Mouse (Mus musculus) kidney, embryonic 16.5 days (tissue): ENCODE measurements around the gene Ttc30a2. TPM values are rescaled to one million over a fixed set of nuclear protein-coding genes. Genes with fewer than 3 reads are reported as not detected.

Source experiments
- ATAC-seq: fragments of 200-750 bp; cut with Nextera tagmentation; 2 replicates; pipeline ENCODE4 v1.8.0; 2017; ENCODE audit warnings: moderate TSS enrichment; ENCODE audit not compliant: low FRiP score, low TSS enrichment
- H3K27ac ChIP-seq: fragments of 300-500 bp; sonication (generic); 2 replicates; pipeline ENCODE4 v1.5.1; 2014; ENCODE audit warnings: low read length
- H3K27me3 ChIP-seq: fragments of 300-500 bp; sonication (generic); 2 replicates; pipeline ENCODE4 v1.6.1; 2014; ENCODE audit warnings: low read length, control low read depth, mixed read lengths; ENCODE audit not compliant: insufficient read depth
- H3K36me3 ChIP-seq: fragments of 300-500 bp; sonication (generic); 2 replicates; pipeline ENCODE4 v1.6.1; 2014; ENCODE audit warnings: low read length, control low read depth, mixed read lengths; ENCODE audit not compliant: insufficient read depth
- H3K4me1 ChIP-seq: fragments of 300-500 bp; sonication (generic); 2 replicates; pipeline ENCODE4 v1.6.1; 2014; ENCODE audit warnings: low read length, control low read depth, mixed read lengths; ENCODE audit not compliant: insufficient read depth
- H3K4me2 ChIP-seq: fragments of 300-500 bp; sonication (generic); replicated peaks from 2 replicates; pipeline ENCODE4 v1.6.1; 2014; ENCODE audit warnings: low read depth, low read length
- H3K4me3 ChIP-seq: fragments of 300-500 bp; sonication (generic); 2 replicates; pipeline ENCODE4 v1.5.1; 2014; ENCODE audit warnings: mild to moderate bottlenecking, low read length
- H3K9ac ChIP-seq: fragments of 300-500 bp; sonication (generic); replicated peaks from 2 replicates; pipeline ENCODE4 v1.6.1; 2014; ENCODE audit warnings: low read length
- H3K9me3 ChIP-seq: fragments of 300-500 bp; sonication (generic); 2 replicates; pipeline ENCODE4 v1.6.1; 2016; ENCODE audit warnings: low read length, control low read depth
- WGBS: fragments of 180-500 bp; shearing (Covaris S2); extraction: QIAGEN DNeasy Blood & Tissue Kit; methylation state at CpG from one replicate; pipeline ENCODE4 v1.1.7; 2014; 5-methylcytosine and 5-hydroxymethylcytosine counted together
- polyA plus RNA-seq: library from polyadenylated mRNA; unstranded; fragments of >200 nt; fragmentation: Nextera tagmentation; extraction: Ambion mirVana; gene quantifications from 2 replicates; pipeline ENCODE4 v1.2.1, GENCODE M21; 2015

The Ttc30a2 gene
- polyA plus RNA-seq, 1 experiment from 2014 or later: 0.64 TPM

DNA sequence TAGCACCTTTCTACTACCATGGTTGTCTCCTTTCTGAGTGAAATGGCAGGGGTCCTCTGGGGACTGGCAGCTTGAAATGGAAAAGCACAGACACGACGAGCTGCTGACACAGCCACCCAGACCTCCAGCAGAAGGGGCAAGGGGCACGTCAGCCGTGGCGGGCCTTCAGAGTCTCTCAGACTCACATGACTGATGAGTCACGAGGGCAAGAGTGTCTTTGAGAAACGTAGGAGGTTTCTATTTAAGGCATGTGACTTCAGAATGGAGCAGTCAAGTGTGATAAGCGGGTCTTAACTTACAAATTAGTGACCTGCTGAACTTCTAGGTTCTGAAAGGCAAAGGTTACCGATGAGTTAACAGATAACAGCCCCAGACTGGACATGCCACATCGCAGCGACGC, 19.8 kb upstream of the Ttc30a2 start:
- H3K4me1 ChIP-seq: peaks cover 23% of the 10 kb centered on the region
- no peaks in the 10 kb centered on the region for H3K27me3 ChIP-seq
- no peak overlapping the region for H3K4me2 ChIP-seq
- no peaks in the 10 kb centered on the region for H3K36me3 ChIP-seq
- ATAC-seq: 0 out of 2 replicates have a peak, but pooled peaks have one; percentile 21
- no peaks in the 10 kb centered on the region for H3K9me3 ChIP-seq
- no peak overlapping the region for H3K9ac ChIP-seq
- 0 out of 2 replicates have a peak overlapping the region, but pooled peaks have one; percentile 1 for H3K27ac ChIP-seq
- H3K4me3 ChIP-seq: no peak overlapping the region
- 27% methylated on average over 12 of the region's 12 CpGs for WGBS

GRCm38 (mm10) chr2:75994841-75995240, 16.9 kb upstream of the Ttc30a2 start:
- no peak for ATAC-seq
- H3K4me1 ChIP-seq: peaks cover 30% of the 10 kb centered on the region
- no peaks in the 10 kb centered on the region for H3K27me3 ChIP-seq
- H3K27ac ChIP-seq: no peak overlapping the region
- 96% methylated on average over 11 of the region's 11 CpGs for WGBS
- H3K9me3 ChIP-seq: no peaks in the 10 kb centered on the region
- no peak overlapping the region for H3K4me2 ChIP-seq
- H3K9ac ChIP-seq: no peak overlapping the region
- no peaks in the 10 kb centered on the region for H3K36me3 ChIP-seq
- H3K4me3 ChIP-seq: no peak overlapping the region

DNA sequence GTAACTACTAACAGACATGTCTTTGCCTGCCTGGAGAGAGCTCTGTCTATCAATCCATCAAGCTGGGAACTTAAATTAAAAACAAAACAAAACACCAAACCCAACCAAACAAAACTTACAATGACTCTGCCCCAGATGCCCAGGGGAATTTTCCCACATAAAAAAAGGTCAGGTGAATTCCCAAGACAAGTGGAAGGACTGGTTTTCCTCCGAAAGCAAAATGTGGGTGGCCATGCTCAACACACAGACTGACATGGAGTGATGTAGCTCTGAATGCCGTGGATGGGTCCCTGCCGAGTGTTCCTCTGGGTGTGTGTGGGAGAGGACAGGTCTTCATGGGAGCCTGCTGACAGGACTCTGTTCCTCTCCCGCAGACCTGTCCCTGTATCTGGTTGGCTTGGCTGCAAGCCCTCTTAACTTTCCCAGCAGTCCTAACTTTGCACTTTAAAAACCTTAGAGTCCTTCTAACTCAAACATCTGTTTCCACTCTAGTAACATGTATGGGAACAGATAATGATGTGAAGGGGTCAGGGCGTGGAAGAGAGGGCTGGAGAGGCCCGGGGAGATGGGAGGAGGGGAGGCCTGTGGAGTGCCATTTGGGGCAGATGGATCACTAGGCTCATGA, 13.7 kb upstream of the Ttc30a2 start:
- H3K4me3 ChIP-seq: no peak overlapping the region
- peaks cover 30% of the 10 kb centered on the region for H3K4me1 ChIP-seq
- no peak overlapping the region for H3K27ac ChIP-seq
- H3K27me3 ChIP-seq: no peaks in the 10 kb centered on the region
- ATAC-seq: no peak
- no peaks in the 10 kb centered on the region for H3K9me3 ChIP-seq
- H3K4me2 ChIP-seq: no peak overlapping the region
- WGBS: 37% methylated on average over 6 of the region's 6 CpGs
- no peaks in the 10 kb centered on the region for H3K36me3 ChIP-seq
- no peak overlapping the region for H3K9ac ChIP-seq

GRCm38 (mm10) chr2:75990885-75991539, 13.0 kb upstream of the Ttc30a2 start:
- H3K27ac ChIP-seq: no peak overlapping the region
- H3K4me2 ChIP-seq: no peak overlapping the region
- H3K36me3 ChIP-seq: no peaks in the 10 kb centered on the region
- H3K27me3 ChIP-seq: no peaks in the 10 kb centered on the region
- no peak overlapping the region for H3K9ac ChIP-seq
- ATAC-seq: no peak
- no peak overlapping the region for H3K4me3 ChIP-seq
- H3K4me1 ChIP-seq: peaks cover 30% of the 10 kb centered on the region
- WGBS: 61% methylated on average over 13 of the region's 13 CpGs
- H3K9me3 ChIP-seq: no peaks in the 10 kb centered on the region

- H3K4me2 ChIP-seq: no peak overlapping the region
- WGBS: 58% methylated on average over 4 of the region's 4 CpGs
- H3K4me1 ChIP-seq: peaks cover 33% of the 10 kb centered on the region
- ATAC-seq: no peak
- no peaks in the 10 kb centered on the region for H3K36me3 ChIP-seq
- no peak overlapping the region for H3K9ac ChIP-seq
- H3K27ac ChIP-seq: no peak overlapping the region
- no peaks in the 10 kb centered on the region for H3K27me3 ChIP-seq
- no peaks in the 10 kb centered on the region for H3K9me3 ChIP-seq
- H3K4me3 ChIP-seq: no peak overlapping the region
Measured at GRCm38 (mm10) chr2:75989694-75990093, 11.7 kb upstream of the Ttc30a2 start.

- 26% methylated on average over 7 of the region's 7 CpGs for WGBS
- Histone ChIP-seq H3K4me2 (peak overlapping the region; percentile 16; the same call in 1 of the 2 replicates), H3K9ac (no peak overlapping the region), H3K4me3 (no peak overlapping the region), H3K36me3 (no peaks in the 10 kb centered on the region), H3K27me3 (no peaks in the 10 kb centered on the region), H3K4me1 (peaks cover 33% of the 10 kb centered on the region), H3K27ac (no peak overlapping the region), H3K9me3 (no peaks in the 10 kb centered on the region)
- no peak for ATAC-seq
Measured at GRCm38 (mm10) chr2:75988779-75989363, 10.9 kb upstream of the Ttc30a2 start.

GRCm38 (mm10) chr2:75988378-75988777, 10.4 kb upstream of the Ttc30a2 start:
- Histone ChIP-seq H3K4me1 (peaks cover 33% of the 10 kb centered on the region), H3K9me3 (no peaks in the 10 kb centered on the region), H3K4me2 (peak overlapping the region; percentile 16; the same call in 1 of the 2 replicates), H3K36me3 (no peaks in the 10 kb centered on the region), H3K9ac (no peak overlapping the region), H3K27me3 (no peaks in the 10 kb centered on the region), H3K4me3 (no peak overlapping the region), H3K27ac (no peak overlapping the region)
- 16% methylated on average over 4 of the region's 4 CpGs for WGBS
- no peak for ATAC-seq

GRCm38 (mm10) chr2:75987739-75988138, 9.8 kb upstream of the Ttc30a2 start:
- WGBS: 64% methylated on average over 9 of the region's 9 CpGs
- Histone ChIP-seq H3K4me2 (no peak overlapping the region), H3K36me3 (no peaks in the 10 kb centered on the region), H3K9ac (no peak overlapping the region), H3K27me3 (no peaks in the 10 kb centered on the region), H3K9me3 (peaks cover under 1% of the 10 kb centered on the region; the same call in 1 of the 2 replicates), H3K27ac (no peak overlapping the region), H3K4me3 (no peak overlapping the region), H3K4me1 (peaks cover 33% of the 10 kb centered on the region)
- no peak for ATAC-seq

GRCm38 (mm10) chr2:75985124-75985523, 7.2 kb upstream of the Ttc30a2 start:
- Histone ChIP-seq H3K27me3 (no peaks in the 10 kb centered on the region), H3K36me3 (no peaks in the 10 kb centered on the region), H3K9me3 (peaks cover 4% of the 10 kb centered on the region; the same call in 1 of the 2 replicates), H3K27ac (no peak overlapping the region), H3K4me3 (no peak overlapping the region), H3K4me2 (no peak overlapping the region), H3K9ac (no peak overlapping the region), H3K4me1 (peaks cover 28% of the 10 kb centered on the region)
- peak; percentile 55; the same call in 1 of the 2 replicates for ATAC-seq
- 0% methylated on average over 2 of the region's 2 CpGs for WGBS

DNA sequence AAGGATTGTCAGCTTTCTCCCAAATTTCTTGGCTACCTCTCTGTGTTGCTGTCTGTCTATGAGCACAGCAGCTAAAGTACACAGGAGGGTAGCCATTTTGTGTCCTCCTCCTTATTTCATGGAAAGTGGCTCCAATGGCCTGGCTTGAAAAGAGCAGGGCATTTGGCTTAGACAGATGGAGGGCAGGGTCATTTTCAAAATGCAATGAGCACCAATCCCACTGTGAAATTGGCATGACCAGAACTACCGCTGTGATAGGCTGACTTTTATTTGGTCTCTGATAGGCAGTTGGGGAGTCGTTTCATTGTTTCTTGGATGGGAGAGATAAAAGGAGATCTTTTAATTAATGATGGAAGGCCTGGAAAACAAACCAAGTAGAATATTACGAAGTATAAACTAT, 5.9 kb upstream of the Ttc30a2 start:
- no peak for ATAC-seq
- H3K4me1 ChIP-seq: peaks cover 19% of the 10 kb centered on the region
- H3K4me2 ChIP-seq: no peak overlapping the region
- no peaks in the 10 kb centered on the region for H3K27me3 ChIP-seq
- WGBS: 77% methylated on average over 3 of the region's 3 CpGs
- H3K27ac ChIP-seq: no peak overlapping the region
- no peak overlapping the region for H3K4me3 ChIP-seq
- no peaks in the 10 kb centered on the region for H3K36me3 ChIP-seq
- no peak overlapping the region for H3K9ac ChIP-seq
- H3K9me3 ChIP-seq: peaks cover 6% of the 10 kb centered on the region; the same call in 1 of the 2 replicates
